Mouse (Mus musculus) olfactory bulb, adult 2 months (tissue): ENCODE data around the gene Col4a3bp.

Experiments
- CTCF ChIP-seq: fragments of 200-500 bp; IDR thresholded peaks from 2 replicates; pipeline ENCODE4 v1.5.1; 2012; ENCODE audit warnings: low read depth, mild to moderate bottlenecking, low read length, moderate library complexity; ENCODE audit not compliant: insufficient read depth
- POLR2A ChIP-seq: fragments of 200-500 bp; IDR thresholded peaks from 2 replicates; pipeline ENCODE4 v1.6.1; 2012; ENCODE audit warnings: mild to moderate bottlenecking, low read depth, low read length, moderate library complexity; ENCODE audit not compliant: insufficient read depth

DNA sequence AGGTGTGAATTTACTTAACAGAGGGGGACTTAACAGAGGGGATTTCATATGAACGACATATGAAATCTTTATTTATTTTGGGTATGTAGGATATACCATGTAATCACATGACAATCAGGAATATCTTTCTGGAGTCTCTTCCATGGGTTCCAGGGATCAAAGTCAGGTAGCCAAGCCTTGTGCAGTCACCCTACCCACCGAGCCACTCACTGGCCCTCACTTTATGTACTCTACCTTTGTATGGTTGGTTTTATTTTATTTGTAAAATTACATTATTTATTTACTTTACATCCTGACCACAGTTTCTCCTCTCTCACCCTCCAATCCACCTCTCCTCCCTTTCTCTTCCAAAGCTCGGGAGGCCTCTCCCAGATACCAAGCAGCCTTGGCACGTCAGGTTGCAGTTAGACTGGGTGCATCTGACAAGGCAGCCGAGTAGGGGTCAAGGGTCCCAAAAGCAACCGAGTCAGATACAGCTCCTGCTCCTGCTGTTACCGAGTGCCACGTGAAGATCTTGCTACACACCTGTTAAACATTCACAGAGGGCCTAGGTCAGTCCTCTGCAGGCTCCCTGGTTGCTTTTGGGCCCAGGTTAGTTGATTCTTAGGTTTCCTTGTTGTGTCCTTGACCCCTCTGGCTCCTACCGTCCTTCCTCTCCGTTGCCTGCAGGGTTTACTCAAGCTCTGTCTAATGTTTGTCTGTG lies 28.0 kb downstream of the Col4a3bp start:
- TF ChIP-seq CTCF (no peak), POLR2A (no peak)
